Mouse (Mus musculus) right cerebral cortex, postnatal 4 days (tissue): ENCODE measurements at regions not wholly inside any gene's neighbourhood (a gene's known extent, or its start where the extent isn't known, plus 50 kb on each side); places are given as distances from the start of the nearest gene placed in this dataset.
"Not testable (repeated sequence)": the region's sequence is repeated elsewhere in the genome, so short reads cannot be mapped to it uniquely, and the experiment has no call there.

Source experiments
- DNase-seq: peaks from one replicate; pipeline ENCODE4 v3.0.0-alpha.2; 2022

GRCm38 (mm10) chr10:72298824-72299551 lies 355.7 kb upstream of the Zwint start:
- DNase-seq = no peak

GRCm38 (mm10) chr10:72309045-72309444 lies 345.6 kb upstream of the Zwint start:
- DNase-seq = not testable (repeated sequence)

- no peak for DNase-seq
Measured at GRCm38 (mm10) chr10:72318308-72318707, 336.3 kb upstream of the Zwint start.

- DNase-seq = no peak
Measured at GRCm38 (mm10) chr10:72320307-72320706, 334.3 kb upstream of the Zwint start.

GRCm38 (mm10) chr10:72326624-72327023 lies 328.0 kb upstream of the Zwint start:
- DNase-seq = no peak

GRCm38 (mm10) chr10:72347253-72347652 lies 307.4 kb upstream of the Zwint start:
- DNase-seq = no peak

GRCm38 (mm10) chr10:72347949-72348663 lies 306.5 kb upstream of the Zwint start:
- no peak for DNase-seq

- no peak for DNase-seq
Measured at GRCm38 (mm10) chr10:72352810-72353209, 301.8 kb upstream of the Zwint start.

- DNase-seq = no peak
Measured at GRCm38 (mm10) chr10:72353515-72353914, 301.1 kb upstream of the Zwint start.

- DNase-seq = no peak
Measured at GRCm38 (mm10) chr10:72383351-72383750, 271.3 kb upstream of the Zwint start.

GRCm38 (mm10) chr10:72384826-72385225 lies 269.8 kb upstream of the Zwint start:
- no peak for DNase-seq

GRCm38 (mm10) chr10:72391397-72391796 lies 263.2 kb upstream of the Zwint start:
- DNase-seq = no peak

- DNase-seq = no peak
Measured at GRCm38 (mm10) chr10:72393279-72394041, 261.2 kb upstream of the Zwint start.

GRCm38 (mm10) chr10:72394367-72394766 lies 260.3 kb upstream of the Zwint start:
- no peak for DNase-seq

- no peak for DNase-seq
Measured at GRCm38 (mm10) chr10:72403290-72403689, 251.4 kb upstream of the Zwint start.

- DNase-seq = no peak
Measured at GRCm38 (mm10) chr10:72410305-72410704, 244.3 kb upstream of the Zwint start.

- no peak for DNase-seq
Measured at GRCm38 (mm10) chr10:72411670-72412069, 243.0 kb upstream of the Zwint start.

GRCm38 (mm10) chr10:72454629-72455028 lies 200.0 kb upstream of the Zwint start:
- DNase-seq = no peak

GRCm38 (mm10) chr10:72484315-72484714 lies 170.3 kb upstream of the Zwint start:
- no peak for DNase-seq

- peak; percentile 5 for DNase-seq
Measured at GRCm38 (mm10) chr10:72532431-72532830, 122.2 kb upstream of the Zwint start.

- no peak for DNase-seq
Measured at GRCm38 (mm10) chr10:72533427-72533826, 121.2 kb upstream of the Zwint start.

- DNase-seq = no peak
Measured at GRCm38 (mm10) chr10:72533859-72534258, 120.8 kb upstream of the Zwint start.

GRCm38 (mm10) chr10:72549564-72549963 lies 105.1 kb upstream of the Zwint start:
- DNase-seq = peak; percentile 10

- DNase-seq = no peak
Measured at GRCm38 (mm10) chr10:72551561-72551960, 103.1 kb upstream of the Zwint start.
